Mouse (Mus musculus): Measurements from ENCODE around the gene Gm20894.
"Not testable (repeated sequence)": the region's sequence is repeated elsewhere in the genome, so short reads cannot be mapped to it uniquely, and the experiment has no call there.

The Gm20894 gene

DNA sequence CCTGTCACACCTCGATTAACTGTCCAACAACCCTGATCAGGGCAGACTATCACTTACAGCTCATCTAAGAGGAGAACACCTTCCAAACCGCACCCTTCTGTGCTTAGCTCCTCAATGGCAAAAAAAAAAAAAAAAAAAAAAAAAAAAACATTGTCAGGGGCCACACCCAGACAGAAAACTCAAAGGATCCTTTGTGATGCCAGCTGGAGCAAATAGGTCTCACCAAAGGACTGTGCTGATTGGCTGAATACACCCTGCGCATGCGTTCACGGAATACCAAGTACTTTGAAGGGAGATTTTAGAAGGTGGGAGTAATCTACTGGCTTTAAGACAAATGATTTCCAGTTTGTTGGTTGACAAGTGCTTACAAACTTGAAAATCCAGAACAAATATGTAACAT, at the start of gene Gm20894:
Gene Gm20894, minus strand, starts transcription at position 101 of the 400 bp plus-strand sequence.
- DNase-seq (ENCODE audit: low spot score): not testable (repeated sequence)
